Mouse (Mus musculus) liver, embryonic 14.5 days (tissue): ENCODE measurements around the gene Scel.

Experiments
- CTCF ChIP-seq: IDR thresholded peaks from 2 replicates; pipeline ENCODE4 v1.5.1; 2016; ENCODE audit warnings: antibody characterized with exemption, low read depth, control low read depth
- EP300 ChIP-seq: IDR thresholded peaks from 2 replicates; pipeline ENCODE4 v1.6.1; 2016; ENCODE audit warnings: antibody characterized with exemption, low read depth

DNA sequence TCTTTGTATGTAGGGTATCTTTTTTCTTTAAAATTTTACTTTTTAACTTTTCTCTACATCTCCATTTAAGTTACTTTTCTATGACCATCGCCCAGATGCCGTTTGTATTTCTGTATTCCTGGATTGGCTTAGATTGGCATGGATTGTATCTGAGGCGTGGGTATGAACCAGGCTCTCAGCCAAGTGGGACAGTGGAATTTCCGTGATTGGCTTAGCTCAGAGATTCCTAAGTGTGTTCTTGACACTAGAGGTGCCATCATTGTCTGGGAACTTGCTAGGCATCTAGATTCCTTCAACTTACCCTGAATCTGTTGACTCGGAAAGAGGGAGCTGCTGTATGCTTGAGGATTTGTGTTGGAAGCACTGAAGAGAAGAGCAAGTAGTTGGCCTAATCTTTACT lies 142.3 kb downstream of the Scel start:
- TF ChIP-seq CTCF = no peak
- no peak for TF ChIP-seq EP300
